Mouse (Mus musculus) lung, adult 2 months (tissue): ENCODE results near the gene Hist3h2ba. TPM values are rescaled to one million over a fixed set of nuclear protein-coding genes. Genes with fewer than 3 reads are reported as not detected.

Source experiments
- DNase-seq: peaks from one replicate; pipeline ENCODE4 v3.0.0; 2022
- H3K4me1 ChIP-seq: fragments of 200-500 bp; 2 replicates; pipeline ENCODE4 v1.6.1; 2011; ENCODE audit warnings: low read length; ENCODE audit not compliant: control insufficient read depth, insufficient read depth
- H3K4me3 ChIP-seq: fragments of 200-500 bp; replicated peaks from 2 replicates; pipeline ENCODE3; 2011; ENCODE audit warnings: low read depth, mild to moderate bottlenecking, control low read depth, low read length; ENCODE audit errors: extremely low read depth
- CTCF ChIP-seq: fragments of 200-500 bp; IDR thresholded peaks from 2 replicates; pipeline ENCODE4 v1.5.1; 2011; ENCODE audit warnings: mild to moderate bottlenecking, low read length, control low read depth; ENCODE audit not compliant: insufficient read depth
- POLR2A ChIP-seq: fragments of 200-500 bp; IDR thresholded peaks from 2 replicates; pipeline ENCODE4 v1.6.1; 2011; ENCODE audit warnings: low read depth, mild to moderate bottlenecking, control low read depth, low read length, borderline replicate concordance; ENCODE audit errors: extremely low read depth
- WGBS: fragments of 180-500 bp; shearing (Covaris S2); methylation state at CpG from one replicate; pipeline ENCODE4 v1.1.7; 2018; 5-methylcytosine and 5-hydroxymethylcytosine counted together
- polyA plus RNA-seq: library from polyadenylated mRNA; depleted of rRNA; stranded (reverse); fragments of >200 nt; gene quantifications from 2 replicates; pipeline ENCODE4 v1.2.3, GENCODE M21; 2012; rRNA removed

Gene Hist3h2ba
- polyA plus RNA-seq, result 0.62 and 2.4 TPM in 2 replicates

GRCm38 (mm10) chr11:58948542-58949479 is at the start of gene Hist3h2ba:
Gene Hist3h2ba (plus strand): TSS chr11:58948920.
- 1% methylated on average over 48 of the region's 48 CpGs for WGBS
- DNase-seq, result no peak
- no peaks in the 10 kb centered on the region for H3K4me1 ChIP-seq
- peak within 1 kb of the TSS; percentile 55 for H3K4me3 ChIP-seq
- TF ChIP-seq POLR2A, result peak; percentile 50; the same call in 1 of the 2 replicates
- no peak for TF ChIP-seq CTCF

GRCm38 (mm10) chr11:58901080-58901479 is 47.6 kb upstream of the Hist3h2ba start:
- Histone ChIP-seq H3K4me1 (peaks cover 10% of the 10 kb centered on the region), H3K4me3 (no peak overlapping the region)
- no peak for DNase-seq
- TF ChIP-seq CTCF (no peak), POLR2A (no peak)

DNA sequence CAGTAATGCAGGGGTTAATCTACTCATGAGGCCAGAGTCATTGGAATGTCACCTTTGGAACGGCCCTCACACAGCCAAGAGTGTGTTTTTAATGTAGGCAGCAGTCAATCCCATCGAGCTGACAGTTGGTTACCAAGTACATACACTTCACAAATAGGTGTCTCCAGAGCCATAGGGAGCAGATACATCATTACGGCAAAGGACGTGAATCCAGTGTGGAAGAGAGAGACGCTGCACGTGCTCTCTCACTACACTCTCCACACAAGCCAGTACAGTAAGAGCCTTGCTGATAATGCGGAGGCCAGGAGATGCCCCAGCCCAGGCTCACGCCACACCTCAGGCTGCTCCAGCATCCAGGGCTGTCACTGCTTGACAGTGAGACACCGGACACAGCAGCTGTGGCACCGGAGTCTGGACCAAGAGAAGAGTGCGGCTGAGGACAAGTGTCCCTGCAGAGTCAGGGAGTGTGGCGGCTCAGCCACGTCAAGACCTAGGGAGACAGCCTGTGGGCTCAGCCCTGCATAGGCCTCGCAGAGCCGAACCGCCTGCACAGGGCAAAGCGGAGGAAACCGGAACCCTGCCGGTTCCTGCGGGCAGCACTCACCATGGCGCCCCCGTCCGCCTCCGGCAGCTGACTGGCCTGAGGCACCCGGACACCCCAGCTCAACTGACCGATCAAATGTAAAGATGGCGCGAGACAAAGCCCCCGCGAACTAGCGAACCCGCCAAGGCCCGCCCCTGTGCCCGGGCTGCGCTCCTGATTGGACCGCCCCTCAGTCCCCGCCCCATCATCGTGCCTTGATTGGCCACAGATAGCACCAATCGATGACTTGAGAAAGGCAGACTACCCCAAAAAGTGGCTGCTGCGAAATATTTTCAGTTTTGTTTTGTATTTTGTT is 45.0 kb upstream of the Hist3h2ba start, which contains the start of gene Zfp39:
Zfp39 (minus strand) TSS at position 715 of the 899 bp plus-strand sequence.
- H3K4me1 ChIP-seq, result peaks cover 3% of the 10 kb centered on the region
- H3K4me3 ChIP-seq, result peak within 1 kb of the TSS; percentile 99
- WGBS, result under 1% methylated on average over 40 of the region's 40 CpGs
- DNase-seq, result peak; percentile 98
- TF ChIP-seq POLR2A (peak; percentile 87), CTCF (no peak)

GRCm38 (mm10) chr11:58904410-58904718 is 44.4 kb upstream of the Hist3h2ba start:
- WGBS, result under 1% methylated on average over 8 of the region's 8 CpGs
- H3K4me3 ChIP-seq, result peak overlapping the region; percentile 99
- DNase-seq, result no peak
- TF ChIP-seq CTCF, result no peak
- no peak for TF ChIP-seq POLR2A
- H3K4me1 ChIP-seq, result peaks cover 3% of the 10 kb centered on the region

- 53% methylated on average over 6 of the region's 6 CpGs for WGBS
- Histone ChIP-seq H3K4me3 (no peak overlapping the region), H3K4me1 (peaks cover 3% of the 10 kb centered on the region)
- no peak for DNase-seq
- no peak for TF ChIP-seq CTCF
- TF ChIP-seq POLR2A, result no peak
Observed at GRCm38 (mm10) chr11:58904838-58905237, 43.9 kb upstream of the Hist3h2ba start.

- H3K4me3 ChIP-seq, result no peak overlapping the region
- no peak for DNase-seq
- TF ChIP-seq CTCF (no peak), POLR2A (no peak)
- H3K4me1 ChIP-seq, result peaks cover 3% of the 10 kb centered on the region
- 76% methylated on average over 1 of the region's 1 CpGs for WGBS
Observed at GRCm38 (mm10) chr11:58913776-58914175, 34.9 kb upstream of the Hist3h2ba start.

- TF ChIP-seq POLR2A (no peak), CTCF (no peak)
- DNase-seq, result peak; percentile 37
- Histone ChIP-seq H3K4me1 (peaks cover 3% of the 10 kb centered on the region), H3K4me3 (peak overlapping the region; percentile 78)
- WGBS, result 5% methylated on average over 17 of the region's 17 CpGs
Observed at GRCm38 (mm10) chr11:58914461-58915028, 34.2 kb upstream of the Hist3h2ba start.

- Histone ChIP-seq H3K4me1 (peaks cover 3% of the 10 kb centered on the region), H3K4me3 (no peak overlapping the region)
- TF ChIP-seq POLR2A (no peak), CTCF (peak; percentile 58)
- peak; percentile 41 for DNase-seq
- 48% methylated on average over 14 of the region's 14 CpGs for WGBS
Observed at GRCm38 (mm10) chr11:58916879-58917744, 31.6 kb upstream of the Hist3h2ba start.
